Mouse (Mus musculus): ENCODE results near the gene Adtrp. TPM values are rescaled to one million over a fixed set of nuclear protein-coding genes. Genes with fewer than 3 reads are reported as not detected.

Adtrp gene
- polyA plus RNA-seq, 1 experiment from 2014 or later: 0.68 TPM

GRCm38 (mm10) chr13:41767941-41768340, 79.5 kb downstream of the Adtrp start:
- WGBS: 81% methylated on average over 4 of the region's 4 CpGs
- Histone ChIP-seq H3K4me1 (0 out of 2 replicates have a peak, but pooled peaks cover 5% of the 10 kb centered on the region), H3K36me3 (no peaks in the 10 kb centered on the region), H3K27me3 (no peaks in the 10 kb centered on the region), H3K27ac (no peak overlapping the region), H3K4me2 (replicated peaks) (no peak overlapping the region), H3K9ac (no peak overlapping the region), H3K4me3 (no peak overlapping the region), H3K9me3 (no peaks in the 10 kb centered on the region)
- no peak for ATAC-seq (ENCODE audit: insufficient number of reproducible peaks, insufficient read depth, low FRiP score, low TSS enrichment)

GRCm38 (mm10) chr13:41761986-41762385, 85.5 kb downstream of the Adtrp start:
- Histone ChIP-seq H3K27ac (no peak overlapping the region), H3K9ac (no peak overlapping the region), H3K4me3 (no peak overlapping the region), H3K4me2 (replicated peaks) (no peak overlapping the region), H3K27me3 (no peaks in the 10 kb centered on the region), H3K4me1 (peaks cover 7% of the 10 kb centered on the region), H3K36me3 (no peaks in the 10 kb centered on the region), H3K9me3 (no peaks in the 10 kb centered on the region)
- WGBS: 82% methylated on average over 3 of the region's 3 CpGs
- ATAC-seq (ENCODE audit: insufficient number of reproducible peaks, insufficient read depth, low FRiP score, low TSS enrichment): no peak

- no peaks in the 10 kb centered on the region for H3K9me3 ChIP-seq
- peaks cover 7% of the 10 kb centered on the region for H3K4me1 ChIP-seq
- no peak overlapping the region for H3K4me2 ChIP-seq (replicated peaks)
- no peak overlapping the region for H3K27ac ChIP-seq
- 39% methylated on average over 10 of the region's 10 CpGs for WGBS
- H3K9ac ChIP-seq: no peak overlapping the region
- H3K36me3 ChIP-seq: no peaks in the 10 kb centered on the region
- H3K27me3 ChIP-seq: no peaks in the 10 kb centered on the region
- ATAC-seq (ENCODE audit: insufficient number of reproducible peaks, insufficient read depth, low FRiP score, low TSS enrichment): no peak
- no peak overlapping the region for H3K4me3 ChIP-seq
These were observed 87.0 kb downstream of the Adtrp start for GRCm38 (mm10) chr13:41760484-41760883.

- no peak for ATAC-seq (ENCODE audit: insufficient number of reproducible peaks, insufficient read depth, low FRiP score, low TSS enrichment)
- no peak overlapping the region for H3K27ac ChIP-seq
- no peaks in the 10 kb centered on the region for H3K36me3 ChIP-seq
- no peak overlapping the region for H3K4me2 ChIP-seq (replicated peaks)
- H3K27me3 ChIP-seq: no peaks in the 10 kb centered on the region
- no peaks in the 10 kb centered on the region for H3K9me3 ChIP-seq
- peaks cover 7% of the 10 kb centered on the region for H3K4me1 ChIP-seq
- H3K4me3 ChIP-seq: no peak overlapping the region
- H3K9ac ChIP-seq: no peak overlapping the region
- WGBS: 40% methylated on average over 19 of the region's 19 CpGs
These were observed 88.7 kb downstream of the Adtrp start for GRCm38 (mm10) chr13:41758550-41759465.

GRCm38 (mm10) chr13:41753114-41753513, 94.4 kb downstream of the Adtrp start:
- Histone ChIP-seq H3K4me1 (no peaks in the 10 kb centered on the region), H3K27me3 (no peaks in the 10 kb centered on the region), H3K4me2 (replicated peaks) (no peak overlapping the region), H3K36me3 (no peaks in the 10 kb centered on the region), H3K9ac (no peak overlapping the region), H3K4me3 (no peak overlapping the region), H3K27ac (no peak overlapping the region), H3K9me3 (no peaks in the 10 kb centered on the region)
- no peak for ATAC-seq (ENCODE audit: insufficient number of reproducible peaks, insufficient read depth, low FRiP score, low TSS enrichment)
- WGBS: 80% methylated on average over 5 of the region's 5 CpGs

GRCm38 (mm10) chr13:41750481-41750880, 97.0 kb downstream of the Adtrp start:
- Histone ChIP-seq H3K9ac (no peak overlapping the region), H3K27ac (no peak overlapping the region), H3K4me2 (replicated peaks) (no peak overlapping the region), H3K4me1 (no peaks in the 10 kb centered on the region), H3K36me3 (no peaks in the 10 kb centered on the region), H3K4me3 (no peak overlapping the region), H3K27me3 (no peaks in the 10 kb centered on the region), H3K9me3 (no peaks in the 10 kb centered on the region)
- 39% methylated on average over 5 of the region's 5 CpGs for WGBS
- no peak for ATAC-seq (ENCODE audit: insufficient number of reproducible peaks, insufficient read depth, low FRiP score, low TSS enrichment)

GRCm38 (mm10) chr13:41748866-41749265, 98.6 kb downstream of the Adtrp start:
- Histone ChIP-seq H3K27ac (no peak overlapping the region), H3K36me3 (no peaks in the 10 kb centered on the region), H3K9me3 (no peaks in the 10 kb centered on the region), H3K4me2 (replicated peaks) (no peak overlapping the region), H3K27me3 (no peaks in the 10 kb centered on the region), H3K9ac (no peak overlapping the region), H3K4me1 (no peaks in the 10 kb centered on the region), H3K4me3 (no peak overlapping the region)
- no peak for ATAC-seq (ENCODE audit: insufficient number of reproducible peaks, insufficient read depth, low FRiP score, low TSS enrichment)
- 79% methylated on average over 9 of the region's 9 CpGs for WGBS

GRCm38 (mm10) chr13:41747691-41748090, 99.8 kb downstream of the Adtrp start:
- Histone ChIP-seq H3K4me2 (replicated peaks) (no peak overlapping the region), H3K27ac (no peak overlapping the region), H3K27me3 (no peaks in the 10 kb centered on the region), H3K36me3 (no peaks in the 10 kb centered on the region), H3K4me1 (no peaks in the 10 kb centered on the region), H3K9ac (no peak overlapping the region), H3K9me3 (no peaks in the 10 kb centered on the region), H3K4me3 (no peak overlapping the region)
- WGBS: 90% methylated on average over 4 of the region's 4 CpGs
- no peak for ATAC-seq (ENCODE audit: insufficient number of reproducible peaks, insufficient read depth, low FRiP score, low TSS enrichment)

GRCm38 (mm10) chr13:41746971-41747615, 100.4 kb downstream of the Adtrp start:
- 64% methylated on average over 8 of the region's 8 CpGs for WGBS
- Histone ChIP-seq H3K4me3 (no peak overlapping the region), H3K4me1 (no peaks in the 10 kb centered on the region), H3K9me3 (no peaks in the 10 kb centered on the region), H3K36me3 (no peaks in the 10 kb centered on the region), H3K9ac (no peak overlapping the region), H3K27me3 (no peaks in the 10 kb centered on the region), H3K27ac (no peak overlapping the region), H3K4me2 (replicated peaks) (no peak overlapping the region)
- no peak for ATAC-seq (ENCODE audit: insufficient number of reproducible peaks, insufficient read depth, low FRiP score, low TSS enrichment)

GRCm38 (mm10) chr13:41740456-41741085, 106.9 kb downstream of the Adtrp start:
- H3K4me1 ChIP-seq: no peaks in the 10 kb centered on the region
- no peak overlapping the region for H3K27ac ChIP-seq
- H3K36me3 ChIP-seq: no peaks in the 10 kb centered on the region
- no peak overlapping the region for H3K9ac ChIP-seq
- H3K27me3 ChIP-seq: no peaks in the 10 kb centered on the region
- H3K4me3 ChIP-seq: no peak overlapping the region
- 81% methylated on average over 5 of the region's 5 CpGs for WGBS
- H3K9me3 ChIP-seq: no peaks in the 10 kb centered on the region
- ATAC-seq (ENCODE audit: insufficient number of reproducible peaks, insufficient read depth, low FRiP score, low TSS enrichment): no peak
- no peak overlapping the region for H3K4me2 ChIP-seq (replicated peaks)

- no peak overlapping the region for H3K9ac ChIP-seq
- no peak overlapping the region for H3K27ac ChIP-seq
- no peak overlapping the region for H3K4me2 ChIP-seq (replicated peaks)
- no peak for ATAC-seq (ENCODE audit: insufficient number of reproducible peaks, insufficient read depth, low FRiP score, low TSS enrichment)
- no peaks in the 10 kb centered on the region for H3K27me3 ChIP-seq
- no peak overlapping the region for H3K4me3 ChIP-seq
- H3K36me3 ChIP-seq: no peaks in the 10 kb centered on the region
- 61% methylated on average over 10 of the region's 10 CpGs for WGBS
- no peaks in the 10 kb centered on the region for H3K9me3 ChIP-seq
- no peaks in the 10 kb centered on the region for H3K4me1 ChIP-seq
These were observed 109.7 kb downstream of the Adtrp start for GRCm38 (mm10) chr13:41737628-41738309.

All from embryonic facial prominence, embryonic 12.5 days (tissue).